Mouse (Mus musculus): ENCODE results near the gene Olfr107. TPM values are rescaled to one million over a fixed set of nuclear protein-coding genes. Genes with fewer than 3 reads are reported as not detected.

The Olfr107 gene
- total RNA-seq (2021): not detected
- long read RNA-seq, experiment 1: 0 reads
- long read RNA-seq, experiment 2: 0 reads

GRCm38 (mm10) chr17:37398926-37399325, at the start of gene Olfr107:
Olfr107 (plus strand) TSS chr17:37399226.
- no peak for DNase-seq (ENCODE audit: low spot score in 2 of 2)

GRCm38 (mm10) chr17:37359282-37359681, 39.7 kb upstream of the Olfr107 start, which contains the start of gene Olfr104-ps:
Olfr104-ps (plus strand) TSS chr17:37359582.
- no peak for DNase-seq (ENCODE audit: low spot score in 2 of 2)

- no peak for DNase-seq (ENCODE audit: low spot score in 2 of 2)
Measured at GRCm38 (mm10) chr17:37378733-37379132, 20.3 kb upstream of the Olfr107 start, which contains the start of gene Olfr105-ps. Olfr105-ps (plus strand) TSS chr17:37379033.

GRCm38 (mm10) chr17:37390093-37390492, 8.9 kb upstream of the Olfr107 start, which contains the start of gene Olfr106-ps:
Olfr106-ps (plus strand) TSS chr17:37390393.
- no peak for DNase-seq (ENCODE audit: low spot score in 2 of 2)

- DNase-seq (ENCODE audit: low spot score in 2 of 2): no peak
Measured at GRCm38 (mm10) chr17:37413380-37413779, 14.4 kb downstream of the Olfr107 start.

GRCm38 (mm10) chr17:37445180-37445579, 46.2 kb downstream of the Olfr107 start, which contains the start of gene Olfr108:
Olfr108 (plus strand) TSS chr17:37445480.
- no peak for DNase-seq (ENCODE audit: low spot score in 2 of 2)

Other genes with a start within 250 kb of the Olfr107 start
- not detected for gene Olfr93, start 237.7 kb upstream of the Olfr107 start, total RNA-seq (2021)
- gene Ubd, start 205.3 kb upstream of the Olfr107 start, total RNA-seq (2021): not detected
- not detected for gene Olfr94, start 198.2 kb upstream of the Olfr107 start, total RNA-seq (2021)
- not detected for gene Olfr95, start 186.1 kb upstream of the Olfr107 start, total RNA-seq (2021)
- not detected for gene Olfr96, start 179.1 kb upstream of the Olfr107 start, total RNA-seq (2021)
- not detected for gene Olfr97, start 161.9 kb upstream of the Olfr107 start, total RNA-seq (2021)
- not detected for gene Olfr98, start 135.5 kb upstream of the Olfr107 start, total RNA-seq (2021)
- gene H2-M3, start 129.0 kb upstream of the Olfr107 start, total RNA-seq (2021): 1 to 10 TPM; 3.8 to 4.6 TPM
- not detected for gene Olfr99, start 115.8 kb upstream of the Olfr107 start, total RNA-seq (2021)
- gene Olfr101, start 94.9 kb upstream of the Olfr107 start, total RNA-seq (2021): not detected
- not detected for gene Olfr102, start 82.2 kb upstream of the Olfr107 start, total RNA-seq (2021)
- gene Olfr103, start 59.5 kb upstream of the Olfr107 start, total RNA-seq (2021): not detected
- not detected for gene Olfr104-ps, start 39.6 kb upstream of the Olfr107 start, total RNA-seq (2021)
- gene Olfr105-ps, start 20.2 kb upstream of the Olfr107 start, total RNA-seq (2021): not detected
- gene Olfr106-ps, start 8.8 kb upstream of the Olfr107 start, total RNA-seq (2021): not detected
- not detected for gene Olfr108, start 46.3 kb downstream of the Olfr107 start, total RNA-seq (2021)
- not detected for gene Olfr109, start 59.7 kb downstream of the Olfr107 start, total RNA-seq (2021)
- gene H2-M2, start 84.3 kb downstream of the Olfr107 start, total RNA-seq (2021): not detected
- not detected for gene Olfr110, start 93.2 kb downstream of the Olfr107 start, total RNA-seq (2021)
- under 1 TPM in 1 of 2 experiments, not detected in 1; 0.19 TPM for gene Olfr111, start 108.8 kb downstream of the Olfr107 start, total RNA-seq (2021)
- not detected for gene Olfr112, start 170.2 kb downstream of the Olfr107 start, total RNA-seq (2021)
- not detected for gene Olfr113, start 178.4 kb downstream of the Olfr107 start, total RNA-seq (2021)
- gene Olfr114, start 193.5 kb downstream of the Olfr107 start, total RNA-seq (2021): not detected
- gene Olfr115, start 227.9 kb downstream of the Olfr107 start, total RNA-seq (2021): not detected
- not detected for gene Olfr116, start 228.0 kb downstream of the Olfr107 start, total RNA-seq (2021)